Mouse (Mus musculus) neural tube, embryonic 12.5 days (tissue): ENCODE results near the gene Sh3bgr. TPM values are rescaled to one million over a fixed set of nuclear protein-coding genes. Genes with fewer than 3 reads are reported as not detected.

ENCODE experiments used
- ATAC-seq: fragments of 200-750 bp; cut with Nextera tagmentation; 2 replicates; pipeline ENCODE4 v1.8.0; 2017; ENCODE audit warnings: low read depth, mild to moderate bottlenecking, moderate TSS enrichment, moderate library complexity; ENCODE audit not compliant: low FRiP score
- H3K27ac ChIP-seq: fragments of 300-500 bp; sonication (generic); 2 replicates; pipeline ENCODE4 v1.5.1; 2016
- H3K27me3 ChIP-seq: fragments of 300-500 bp; sonication (generic); replicated peaks from 2 replicates; pipeline ENCODE4 v1.6.1; 2016; ENCODE audit warnings: mild to moderate bottlenecking
- H3K36me3 ChIP-seq: fragments of 300-500 bp; sonication (generic); 2 replicates; pipeline ENCODE4 v1.6.1; 2016; ENCODE audit warnings: mild to moderate bottlenecking
- H3K4me1 ChIP-seq: fragments of 300-500 bp; sonication (generic); 2 replicates; pipeline ENCODE4 v1.6.1; 2016
- H3K4me2 ChIP-seq: fragments of 300-500 bp; sonication (generic); replicated peaks from 2 replicates; pipeline ENCODE4 v1.6.1; 2016; ENCODE audit warnings: mild to moderate bottlenecking
- H3K4me3 ChIP-seq: fragments of 300-500 bp; sonication (generic); 2 replicates; pipeline ENCODE4 v1.5.1; 2016
- H3K9ac ChIP-seq: fragments of 300-500 bp; sonication (generic); 2 replicates; pipeline ENCODE4 v1.6.1; 2016; ENCODE audit warnings: mild to moderate bottlenecking
- H3K9me3 ChIP-seq: fragments of 300-500 bp; sonication (generic); 2 replicates; pipeline ENCODE4 v1.6.1; 2016; ENCODE audit warnings: mild to moderate bottlenecking
- WGBS: fragments of 180-500 bp; shearing (Covaris S2); methylation state at CpG from one replicate; pipeline ENCODE4 v1.1.7; 2016; 5-methylcytosine and 5-hydroxymethylcytosine counted together
- polyA plus RNA-seq: library from polyadenylated mRNA; unstranded; fragments of >200 nt; fragmentation: Nextera tagmentation; extraction: Ambion mirVana; gene quantifications from 2 replicates; pipeline ENCODE4 v1.2.1, GENCODE M21; 2016

Gene Sh3bgr
- polyA plus RNA-seq, 1 experiment from 2014 or later, result 2.5 TPM

- no peaks in the 10 kb centered on the region for H3K4me1 ChIP-seq
- H3K9ac ChIP-seq, result no peak overlapping the region
- H3K4me3 ChIP-seq, result no peak overlapping the region
- no peak overlapping the region for H3K27ac ChIP-seq
- no peaks in the 10 kb centered on the region for H3K9me3 ChIP-seq
- no peak for ATAC-seq
- H3K4me2 ChIP-seq, result no peak overlapping the region
- 74% methylated on average over 2 of the region's 2 CpGs for WGBS
- H3K36me3 ChIP-seq, result no peaks in the 10 kb centered on the region
- H3K27me3 ChIP-seq, result no peaks in the 10 kb centered on the region
These were observed 71.5 kb downstream of the Sh3bgr start for GRCm38 (mm10) chr16:96271736-96272135.

- no peak overlapping the region for H3K4me3 ChIP-seq
- H3K27ac ChIP-seq, result no peak overlapping the region
- H3K9ac ChIP-seq, result no peak overlapping the region
- no peak overlapping the region for H3K4me2 ChIP-seq
- H3K36me3 ChIP-seq, result no peaks in the 10 kb centered on the region
- H3K4me1 ChIP-seq, result no peaks in the 10 kb centered on the region
- H3K27me3 ChIP-seq, result no peaks in the 10 kb centered on the region
- no peaks in the 10 kb centered on the region for H3K9me3 ChIP-seq
- 64% methylated on average over 14 of the region's 14 CpGs for WGBS
- no peak for ATAC-seq
These were observed 72.8 kb downstream of the Sh3bgr start for GRCm38 (mm10) chr16:96272929-96273619.

GRCm38 (mm10) chr16:96276596-96276995 lies 76.3 kb downstream of the Sh3bgr start:
- H3K4me1 ChIP-seq, result peaks cover 28% of the 10 kb centered on the region
- WGBS, result 80% methylated on average over 3 of the region's 3 CpGs
- no peaks in the 10 kb centered on the region for H3K9me3 ChIP-seq
- H3K27me3 ChIP-seq, result peaks cover 19% of the 10 kb centered on the region
- H3K9ac ChIP-seq, result no peak overlapping the region
- no peaks in the 10 kb centered on the region for H3K36me3 ChIP-seq
- H3K4me2 ChIP-seq, result no peak overlapping the region
- no peak overlapping the region for H3K4me3 ChIP-seq
- no peak for ATAC-seq
- H3K27ac ChIP-seq, result no peak overlapping the region

Other genes with a start within 250 kb of the Sh3bgr start
- 72.1 and 72.5 TPM in 2 replicates for gene Psmg1, start 209.5 kb upstream of the Sh3bgr start, polyA plus RNA-seq
- gene Brwd1, start 117.9 kb upstream of the Sh3bgr start, polyA plus RNA-seq, result 219 and 234 TPM in 2 replicates
- 680 and 694 TPM in 2 replicates for gene Hmgn1, start 72.7 kb upstream of the Sh3bgr start, polyA plus RNA-seq
- gene Wrb, start 55.0 kb upstream of the Sh3bgr start, polyA plus RNA-seq, result 120 and 123 TPM in 2 replicates
- 1.6 and 1.7 TPM in 2 replicates for gene Lca5l, start 8.2 kb upstream of the Sh3bgr start, polyA plus RNA-seq
- 1.0 TPM in 2 replicates for gene B3galt5, start 35.4 kb downstream of the Sh3bgr start, polyA plus RNA-seq
- 0.08 and 0.10 TPM in 2 replicates for gene Itgb2l, start 243.2 kb downstream of the Sh3bgr start, polyA plus RNA-seq